Mouse (Mus musculus): ENCODE measurements around the gene Tdgf1. TPM values are rescaled to one million over a fixed set of nuclear protein-coding genes. Genes with fewer than 3 reads are reported as not detected.

Tdgf1 gene
- total RNA-seq, 2 experiments from 2014 or later, result 0.42 to 0.53 TPM

GRCm38 (mm10) chr9:110891077-110891828 lies 54.7 kb downstream of the Tdgf1 start:
- intact Hi-C loops (cut with DNase I), result no loop called here
- no peak for DNase-seq (ENCODE audit: low spot score in 2 of 2)

GRCm38 (mm10) chr9:110890026-110890783 lies 55.8 kb downstream of the Tdgf1 start:
- DNase-seq (ENCODE audit: low spot score in 2 of 2), result no peak

More at GRCm38 (mm10) chr9:110890026-110890783, 55.8 kb downstream of the Tdgf1 start:
- intact Hi-C loops (cut with DNase I), result no loop called here

Small RNAs within 50 kb of the gene (microRNA-seq; reads per million reads assigned to microRNA genes)
- gene Gm24269, result 0 reads per million in 2 experiments

Other genes starting within 250 kb of the Tdgf1 start
- under 1 TPM in 1 of 2 experiments, not detected in 1; 0.53 TPM for gene Myl3, start 204.3 kb downstream of the Tdgf1 start, total RNA-seq (2021)
- gene Pth1r, start 199.0 kb downstream of the Tdgf1 start, total RNA-seq (2021), result 1 to 10 TPM; 6.4 to 8.3 TPM
- gene Prss42, start 148.0 kb downstream of the Tdgf1 start, total RNA-seq (2021), result not detected
- not detected for gene Prss44, start 132.2 kb downstream of the Tdgf1 start, total RNA-seq (2021)
- gene Prss43, start 119.5 kb downstream of the Tdgf1 start, total RNA-seq (2021), result not detected
- under 1 TPM; 0.27 to 0.29 TPM for gene Prss45, start 111.6 kb downstream of the Tdgf1 start, total RNA-seq (2021)
- not detected for gene Prss46, start 101.7 kb downstream of the Tdgf1 start, total RNA-seq (2021)
- gene Prss50, start 88.2 kb downstream of the Tdgf1 start, total RNA-seq (2021), result not detected
- gene Als2cl, start 66.3 kb downstream of the Tdgf1 start, total RNA-seq (2021), result 10 to 100 TPM in 1 of 2 experiments, 1 to 10 TPM in 1; 9.6 to 10.0 TPM
- gene Tmie, start 66.0 kb downstream of the Tdgf1 start, total RNA-seq (2021), result 1 to 10 TPM; 4.1 to 4.5 TPM
- gene Fam240a, start 29.3 kb downstream of the Tdgf1 start, total RNA-seq (2021), result not detected
- 1 to 10 TPM; 1.9 to 2.0 TPM for gene Lrrc2, start 5.4 kb upstream of the Tdgf1 start, total RNA-seq (2021)
- under 1 TPM in 1 of 2 experiments, not detected in 1; 0.44 TPM for gene Rtp3, start 44.4 kb upstream of the Tdgf1 start, total RNA-seq (2021)
- gene Ltf, start 73.1 kb upstream of the Tdgf1 start, total RNA-seq (2021), result 1 to 10 TPM in 1 of 2 experiments, not detected in 1; 1.0 TPM
- gene Ccrl2, start 111.4 kb upstream of the Tdgf1 start, total RNA-seq (2021), result 1 to 10 TPM in 1 of 2 experiments, under 1 TPM in 1; 0.68 to 1.0 TPM
- gene Lrrfip2, start 171.4 kb upstream of the Tdgf1 start, total RNA-seq (2021), result 10 to 100 TPM; 32.2 to 34.2 TPM

All from left cerebral cortex, postnatal 14 days (tissue).